Mouse (Mus musculus): ENCODE data around the gene Defb23. TPM values are rescaled to one million over a fixed set of nuclear protein-coding genes. Genes with fewer than 3 reads are reported as not detected.

The Defb23 gene
- polyA plus RNA-seq, 1 experiment from 2014 or later = not detected

Other genes with a start within 250 kb of the Defb23 start
- 122 and 127 TPM in 2 replicates for gene Csnk2a1, start 237.8 kb downstream of the Defb23 start, polyA plus RNA-seq (2015; fragmentation: Nextera tagmentation; extraction: Ambion mirVana)
- gene Tbc1d20, start 170.8 kb downstream of the Defb23 start, polyA plus RNA-seq (2015; fragmentation: Nextera tagmentation; extraction: Ambion mirVana) = 32.2 and 34.3 TPM in 2 replicates
- gene Rbck1, start 132.0 kb downstream of the Defb23 start, polyA plus RNA-seq (2015; fragmentation: Nextera tagmentation; extraction: Ambion mirVana) = 97.5 and 98.9 TPM in 2 replicates
- 0.97 and 1.5 TPM in 2 replicates for gene Trib3, start 120.6 kb downstream of the Defb23 start, polyA plus RNA-seq (2015; fragmentation: Nextera tagmentation; extraction: Ambion mirVana)
- gene Nrsn2, start 88.0 kb downstream of the Defb23 start, polyA plus RNA-seq (2015; fragmentation: Nextera tagmentation; extraction: Ambion mirVana) = 28.1 and 34.2 TPM in 2 replicates
- 16.4 and 16.9 TPM in 2 replicates for gene Sox12, start 66.6 kb downstream of the Defb23 start, polyA plus RNA-seq (2015; fragmentation: Nextera tagmentation; extraction: Ambion mirVana)
- 20.1 and 21.5 TPM in 2 replicates for gene Zcchc3, start 49.6 kb downstream of the Defb23 start, polyA plus RNA-seq (2015; fragmentation: Nextera tagmentation; extraction: Ambion mirVana)
- 1.9 and 3.9 TPM in 2 replicates for gene 6820408C15Rik, start 49.0 kb downstream of the Defb23 start, polyA plus RNA-seq (2015; fragmentation: Nextera tagmentation; extraction: Ambion mirVana)
- gene Defb20, start 12.4 kb upstream of the Defb23 start, polyA plus RNA-seq (2015; fragmentation: Nextera tagmentation; extraction: Ambion mirVana) = not detected in 2 replicates
- not detected in 2 replicates for gene Defb22, start 25.5 kb upstream of the Defb23 start, polyA plus RNA-seq (2015; fragmentation: Nextera tagmentation; extraction: Ambion mirVana)
- not detected in 2 replicates for gene Defb26, start 47.1 kb upstream of the Defb23 start, polyA plus RNA-seq (2015; fragmentation: Nextera tagmentation; extraction: Ambion mirVana)
- not detected in 2 replicates for gene Defb28, start 53.6 kb upstream of the Defb23 start, polyA plus RNA-seq (2015; fragmentation: Nextera tagmentation; extraction: Ambion mirVana)
- gene Defb29, start 75.5 kb upstream of the Defb23 start, polyA plus RNA-seq (2015; fragmentation: Nextera tagmentation; extraction: Ambion mirVana) = not detected in 2 replicates
- gene Gm17416, start 104.7 kb upstream of the Defb23 start, polyA plus RNA-seq (2015; fragmentation: Nextera tagmentation; extraction: Ambion mirVana) = not detected in 2 replicates
- not detected in 2 replicates for gene Defb21, start 108.1 kb upstream of the Defb23 start, polyA plus RNA-seq (2015; fragmentation: Nextera tagmentation; extraction: Ambion mirVana)
- not detected in 2 replicates for gene Defb19, start 115.7 kb upstream of the Defb23 start, polyA plus RNA-seq (2015; fragmentation: Nextera tagmentation; extraction: Ambion mirVana)
- not detected in 2 replicates for gene Defb45, start 134.8 kb upstream of the Defb23 start, polyA plus RNA-seq (2015; fragmentation: Nextera tagmentation; extraction: Ambion mirVana)
- not detected in 2 replicates for gene Defb36, start 139.7 kb upstream of the Defb23 start, polyA plus RNA-seq (2015; fragmentation: Nextera tagmentation; extraction: Ambion mirVana)
- not detected in 2 replicates for gene Defb25, start 158.4 kb upstream of the Defb23 start, polyA plus RNA-seq (2015; fragmentation: Nextera tagmentation; extraction: Ambion mirVana)
- gene Rem1, start 162.3 kb upstream of the Defb23 start, polyA plus RNA-seq (2015; fragmentation: Nextera tagmentation; extraction: Ambion mirVana) = 0.30 and 0.57 TPM in 2 replicates
- gene H13, start 204.8 kb upstream of the Defb23 start, polyA plus RNA-seq (2015; fragmentation: Nextera tagmentation; extraction: Ambion mirVana) = 168 and 169 TPM in 2 replicates
- 39.4 and 47.2 TPM in 2 replicates for gene Mcts2, start 222.4 kb upstream of the Defb23 start, polyA plus RNA-seq (2015; fragmentation: Nextera tagmentation; extraction: Ambion mirVana)